Mouse (Mus musculus) heart, embryonic 12.5 days (tissue): ENCODE data around the gene Igfbp6. TPM values are rescaled to one million over a fixed set of nuclear protein-coding genes. Genes with fewer than 3 reads are reported as not detected.

Experiments
- ATAC-seq: fragments of 200-750 bp; cut with Nextera tagmentation; 2 replicates; pipeline ENCODE4 v1.8.0; 2017; ENCODE audit warnings: moderate TSS enrichment, moderate library complexity; ENCODE audit not compliant: insufficient number of reproducible peaks, low FRiP score
- H3K27ac ChIP-seq: fragments of 300-500 bp; sonication (generic); 2 replicates; pipeline ENCODE4 v1.5.1; 2016; ENCODE audit warnings: mild to moderate bottlenecking, moderate library complexity; ENCODE audit not compliant: poor library complexity, severe bottlenecking
- H3K27me3 ChIP-seq: fragments of 300-500 bp; sonication (generic); replicated peaks from 2 replicates; pipeline ENCODE4 v1.6.1; 2016; ENCODE audit warnings: mild to moderate bottlenecking, moderate library complexity
- H3K36me3 ChIP-seq: fragments of 300-500 bp; sonication (generic); 2 replicates; pipeline ENCODE4 v1.6.1; 2016; ENCODE audit warnings: mild to moderate bottlenecking, moderate library complexity
- H3K4me1 ChIP-seq: fragments of 300-500 bp; sonication (generic); replicated peaks from 2 replicates; pipeline ENCODE4 v1.6.1; 2016; ENCODE audit warnings: mild to moderate bottlenecking
- H3K4me2 ChIP-seq: fragments of 300-500 bp; sonication (generic); 2 replicates; pipeline ENCODE4 v1.6.1; 2016; ENCODE audit warnings: mild to moderate bottlenecking, moderate library complexity
- H3K4me3 ChIP-seq: fragments of 300-500 bp; sonication (generic); 2 replicates; pipeline ENCODE4 v1.5.1; 2016; ENCODE audit warnings: mild to moderate bottlenecking
- H3K9ac ChIP-seq: fragments of 300-500 bp; sonication (generic); 2 replicates; pipeline ENCODE4 v1.6.1; 2016; ENCODE audit warnings: mild to moderate bottlenecking, moderate library complexity
- H3K9me3 ChIP-seq: fragments of 300-500 bp; sonication (generic); replicated peaks from 2 replicates; pipeline ENCODE4 v1.6.1; 2016; ENCODE audit warnings: mild to moderate bottlenecking, moderate library complexity
- WGBS: fragments of 180-500 bp; shearing (Covaris S2); methylation state at CpG from one replicate; pipeline ENCODE4 v1.1.7; 2016; 5-methylcytosine and 5-hydroxymethylcytosine counted together
- polyA plus RNA-seq: library from polyadenylated mRNA; unstranded; fragments of >200 nt; fragmentation: Nextera tagmentation; extraction: Ambion mirVana; gene quantifications from 2 replicates; pipeline ENCODE4 v1.2.1, GENCODE M21; 2016

Igfbp6 gene
- polyA plus RNA-seq, 1 experiment from 2014 or later = 2.5 TPM

DNA sequence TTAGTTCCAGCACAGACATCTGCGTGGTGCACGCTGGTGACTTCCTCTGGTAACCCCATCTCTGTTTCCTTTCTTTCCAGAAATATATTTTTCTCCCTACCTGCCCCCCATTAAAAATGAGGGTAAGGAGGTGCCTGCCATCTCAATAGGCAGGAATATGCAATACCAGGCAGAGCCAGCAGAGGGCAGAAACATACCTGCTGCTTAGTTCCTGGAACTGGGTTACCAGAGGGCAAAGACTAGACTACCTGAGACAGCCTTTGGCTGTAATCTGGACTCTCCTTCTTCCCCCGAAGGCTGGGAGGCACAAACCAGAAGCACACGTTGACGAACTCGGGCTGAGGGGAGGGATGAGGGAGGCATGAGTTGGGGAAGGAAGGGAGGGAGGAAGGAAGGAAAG lies 34.1 kb downstream of the Igfbp6 start:
- Histone ChIP-seq H3K27me3 (no peaks in the 10 kb centered on the region), H3K36me3 (peaks cover 32% of the 10 kb centered on the region), H3K9ac (no peak overlapping the region), H3K4me2 (no peak overlapping the region), H3K4me1 (no peaks in the 10 kb centered on the region), H3K4me3 (no peak overlapping the region), H3K9me3 (no peaks in the 10 kb centered on the region), H3K27ac (no peak overlapping the region)
- no peak for ATAC-seq
- WGBS = 13% methylated on average over 6 of the region's 6 CpGs

DNA sequence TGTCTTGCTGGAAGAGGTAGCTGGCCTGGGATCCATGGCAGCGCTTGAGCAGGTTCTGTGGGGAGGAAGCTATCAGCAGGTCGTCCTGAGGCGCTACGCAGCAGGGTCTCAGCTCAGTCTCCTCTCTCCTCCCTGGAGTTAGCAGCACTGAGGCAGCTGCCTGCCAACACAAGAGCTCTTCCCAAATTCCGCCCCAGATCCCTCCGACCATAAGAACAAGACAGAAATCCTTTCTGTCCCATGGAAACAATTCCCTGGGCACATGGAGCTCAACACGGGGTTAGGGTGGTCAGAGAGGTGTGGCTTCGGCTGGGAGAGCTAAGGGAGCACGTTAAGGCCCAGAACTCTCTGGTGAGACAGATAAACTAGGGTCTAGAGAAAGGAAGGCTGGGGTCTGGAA lies 34.9 kb downstream of the Igfbp6 start:
- no peaks in the 10 kb centered on the region for H3K9me3 ChIP-seq

DNA sequence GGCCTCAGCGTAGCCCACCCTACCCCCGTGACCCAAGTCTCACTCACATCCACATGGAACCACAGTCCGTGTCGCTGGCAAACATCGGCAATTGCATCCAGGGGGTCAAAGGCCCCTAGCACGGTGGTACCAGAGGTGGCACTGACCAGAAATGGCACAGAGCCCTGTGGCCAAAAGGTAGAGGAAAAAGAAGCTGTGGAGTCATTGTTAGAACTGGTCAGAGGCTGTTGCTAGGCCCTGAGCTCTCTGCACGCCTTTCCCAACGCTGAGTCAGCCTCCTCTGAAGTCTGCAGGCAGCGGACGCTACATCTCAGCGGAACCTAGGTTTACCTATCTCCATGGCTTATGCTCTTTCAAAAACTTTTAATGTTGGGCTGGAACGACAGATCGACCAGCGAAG lies 35.8 kb downstream of the Igfbp6 start:
- Histone ChIP-seq H3K27me3 (no peaks in the 10 kb centered on the region), H3K9ac (no peak overlapping the region), H3K4me1 (no peaks in the 10 kb centered on the region), H3K4me2 (no peak overlapping the region), H3K36me3 (peaks cover 40% of the 10 kb centered on the region), H3K27ac (no peak overlapping the region), H3K4me3 (no peak overlapping the region), H3K9me3 (no peaks in the 10 kb centered on the region)
- no peak for ATAC-seq
- WGBS = 88% methylated on average over 14 of the region's 14 CpGs

More for the DNA sequence above, 34.9 kb downstream of the Igfbp6 start:
- Histone ChIP-seq H3K27ac (no peak overlapping the region), H3K4me2 (no peak overlapping the region), H3K9ac (no peak overlapping the region), H3K4me3 (no peak overlapping the region), H3K4me1 (no peaks in the 10 kb centered on the region), H3K36me3 (peaks cover 38% of the 10 kb centered on the region), H3K27me3 (no peaks in the 10 kb centered on the region)
- no peak for ATAC-seq
- 74% methylated on average over 9 of the region's 9 CpGs for WGBS

DNA sequence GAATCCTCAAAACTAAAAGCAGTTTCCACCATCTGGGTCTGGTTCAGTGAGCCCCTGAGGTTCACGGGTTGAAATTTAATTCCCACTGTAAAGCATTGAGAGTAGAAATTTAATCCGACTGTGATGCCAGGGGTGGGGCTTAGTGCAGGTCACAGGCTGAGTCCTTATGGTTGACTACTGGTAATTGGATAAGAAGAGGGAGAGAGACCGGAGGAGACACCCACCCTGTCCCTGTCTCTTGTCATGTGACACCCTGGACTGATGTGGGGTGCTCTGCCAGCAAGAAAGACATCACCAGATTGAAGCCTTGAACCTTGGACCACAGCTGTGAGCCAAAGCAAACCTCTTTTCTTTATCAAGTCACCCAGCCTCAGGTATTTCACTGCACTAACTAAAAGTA lies 38.9 kb downstream of the Igfbp6 start:
- ATAC-seq = no peak
- Histone ChIP-seq H3K9ac (no peak overlapping the region), H3K27ac (no peak overlapping the region), H3K4me2 (no peak overlapping the region), H3K4me3 (no peak overlapping the region), H3K27me3 (no peaks in the 10 kb centered on the region), H3K9me3 (no peaks in the 10 kb centered on the region), H3K36me3 (peaks cover 50% of the 10 kb centered on the region), H3K4me1 (peaks cover 6% of the 10 kb centered on the region; the same call in 1 of the 2 replicates)
- WGBS = 62% methylated on average over 3 of the region's 3 CpGs

DNA sequence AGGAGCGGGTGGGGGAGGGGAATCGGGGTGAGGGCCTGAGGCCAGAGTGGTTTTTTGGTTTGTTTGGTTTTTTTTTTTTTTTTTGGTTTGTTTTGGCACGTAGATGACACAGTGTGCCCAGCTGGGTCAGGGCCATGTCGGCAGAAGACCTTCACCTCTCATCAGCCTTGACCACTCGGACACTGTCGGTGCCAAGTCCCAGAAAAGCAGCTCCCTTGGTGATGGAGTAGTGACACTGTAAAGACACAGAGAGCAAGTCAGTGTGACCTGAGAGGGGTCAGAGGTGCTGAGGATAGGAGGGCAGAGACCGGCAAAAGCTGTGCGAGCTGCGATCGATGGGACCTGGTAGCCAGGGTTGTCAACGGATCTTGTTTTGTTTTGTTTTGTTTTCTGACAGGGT lies 42.1 kb downstream of the Igfbp6 start:
- H3K9me3 ChIP-seq = no peaks in the 10 kb centered on the region
- no peak overlapping the region for H3K9ac ChIP-seq
- H3K4me2 ChIP-seq = no peak overlapping the region
- ATAC-seq = no peak
- 79% methylated on average over 11 of the region's 11 CpGs for WGBS
- H3K4me1 ChIP-seq = peaks cover 12% of the 10 kb centered on the region; the same call in 1 of the 2 replicates
- no peak overlapping the region for H3K4me3 ChIP-seq
- H3K27ac ChIP-seq = no peak overlapping the region
- no peaks in the 10 kb centered on the region for H3K27me3 ChIP-seq
- H3K36me3 ChIP-seq = peaks cover 39% of the 10 kb centered on the region

DNA sequence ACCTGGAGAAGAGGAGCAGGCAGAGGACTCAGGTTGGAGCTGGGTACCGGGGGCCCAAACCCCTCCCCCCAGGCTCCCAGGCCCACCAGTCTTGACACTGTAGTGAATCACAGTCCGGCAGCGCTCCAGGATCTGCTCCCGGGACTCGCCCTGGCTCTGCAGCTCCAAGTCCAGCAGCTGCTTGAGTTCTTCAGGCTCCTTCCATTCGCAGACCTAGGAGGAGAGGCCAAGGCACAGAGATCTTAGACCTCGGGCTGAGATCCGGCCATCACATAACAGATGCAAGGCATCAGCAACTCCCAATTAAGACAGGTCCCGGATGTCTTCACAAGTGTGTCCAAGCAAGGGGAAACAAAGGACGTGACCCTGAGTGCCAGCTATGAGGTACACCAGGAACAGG lies 43.9 kb downstream of the Igfbp6 start:
- no peaks in the 10 kb centered on the region for H3K9me3 ChIP-seq
- no peak for ATAC-seq
- H3K4me2 ChIP-seq = no peak overlapping the region
- H3K27ac ChIP-seq = no peak overlapping the region
- no peak overlapping the region for H3K4me3 ChIP-seq
- H3K36me3 ChIP-seq = peaks cover 35% of the 10 kb centered on the region
- peaks cover 23% of the 10 kb centered on the region; the same call in 1 of the 2 replicates for H3K4me1 ChIP-seq
- H3K27me3 ChIP-seq = no peaks in the 10 kb centered on the region
- WGBS = 73% methylated on average over 10 of the region's 10 CpGs
- H3K9ac ChIP-seq = no peak overlapping the region

DNA sequence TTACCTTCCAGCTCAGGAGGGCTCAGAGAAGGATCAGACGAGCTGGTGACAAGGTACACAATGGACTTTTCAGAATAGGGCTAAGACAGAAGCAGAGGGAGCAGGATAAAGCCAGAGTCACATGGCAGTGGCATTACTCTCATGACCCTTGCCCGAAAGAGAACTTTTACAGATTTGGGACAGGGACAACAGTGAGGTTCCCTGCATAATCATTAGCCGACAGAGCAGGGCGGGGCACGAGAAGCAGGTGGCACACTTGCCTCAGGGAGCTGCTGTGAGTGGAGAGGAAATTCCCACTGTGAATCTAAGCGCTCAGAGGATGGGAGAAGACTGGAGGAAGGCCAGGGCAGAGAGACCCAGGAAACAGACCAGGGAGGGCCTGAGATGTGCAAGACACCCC lies 44.7 kb downstream of the Igfbp6 start:
- H3K4me1 ChIP-seq = peaks cover 24% of the 10 kb centered on the region; the same call in 1 of the 2 replicates
- no peak overlapping the region for H3K4me2 ChIP-seq
- ATAC-seq = no peak
- no peak overlapping the region for H3K27ac ChIP-seq
- H3K9me3 ChIP-seq = no peaks in the 10 kb centered on the region
- H3K36me3 ChIP-seq = peaks cover 29% of the 10 kb centered on the region
- 63% methylated on average over 6 of the region's 6 CpGs for WGBS
- no peak overlapping the region for H3K9ac ChIP-seq
- H3K4me3 ChIP-seq = no peak overlapping the region
- no peaks in the 10 kb centered on the region for H3K27me3 ChIP-seq

DNA sequence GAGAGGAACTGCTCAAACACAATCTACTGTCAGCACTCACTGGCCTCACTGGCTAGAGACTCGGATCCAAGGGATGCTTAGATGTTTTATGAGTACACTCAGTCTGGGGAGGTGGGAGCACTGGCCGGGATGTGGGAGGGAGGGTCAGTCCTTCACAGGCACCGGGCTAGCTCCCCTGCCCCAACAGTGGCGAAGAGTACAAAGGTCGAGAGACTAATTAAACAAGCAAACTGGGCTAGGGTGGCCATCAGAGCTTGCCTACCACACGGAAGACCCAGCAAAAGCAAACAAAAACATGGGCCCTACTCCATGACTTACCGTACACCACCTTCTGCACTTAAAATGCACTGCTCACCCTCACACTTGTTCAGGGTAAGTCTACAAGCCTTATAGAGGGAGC lies 47.5 kb downstream of the Igfbp6 start:
- peaks cover 3% of the 10 kb centered on the region; the same call in 1 of the 2 replicates for H3K36me3 ChIP-seq
- H3K4me2 ChIP-seq = no peak overlapping the region
- no peak overlapping the region for H3K4me3 ChIP-seq
- no peak overlapping the region for H3K27ac ChIP-seq
- ATAC-seq = no peak
- H3K27me3 ChIP-seq = no peaks in the 10 kb centered on the region
- WGBS = 76% methylated on average over 7 of the region's 7 CpGs
- no peak overlapping the region for H3K9ac ChIP-seq
- peaks cover 24% of the 10 kb centered on the region; the same call in 1 of the 2 replicates for H3K4me1 ChIP-seq
- H3K9me3 ChIP-seq = no peaks in the 10 kb centered on the region

DNA sequence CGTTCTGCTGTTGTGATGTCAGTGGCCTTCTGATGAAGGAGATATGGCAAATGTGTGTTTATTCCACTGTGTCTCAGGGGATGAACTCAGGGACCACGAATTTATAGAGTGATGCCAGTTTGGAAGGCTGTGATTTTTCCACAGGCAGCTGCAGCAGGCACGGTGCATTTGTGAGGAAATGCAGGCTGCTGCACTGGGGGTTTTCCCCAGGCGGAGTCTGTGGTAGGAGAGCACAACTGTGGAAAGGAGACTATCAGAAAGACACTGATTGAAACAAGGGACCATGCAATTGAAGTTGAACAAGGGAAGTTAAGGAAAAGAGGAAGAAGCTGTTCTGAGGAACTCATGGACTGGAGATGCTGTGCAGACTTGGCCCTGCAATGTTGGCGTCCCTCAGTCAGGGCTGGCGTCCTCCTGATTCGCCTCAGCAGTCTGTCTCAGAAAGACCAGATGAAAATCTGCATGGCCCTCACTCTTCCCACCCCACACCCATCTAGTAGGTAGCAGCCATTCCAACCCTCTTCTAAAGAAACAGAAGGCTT lies 48.2 kb downstream of the Igfbp6 start:
- Histone ChIP-seq H3K4me3 (no peak overlapping the region), H3K27me3 (no peaks in the 10 kb centered on the region), H3K27ac (no peak overlapping the region), H3K9me3 (no peaks in the 10 kb centered on the region), H3K36me3 (no peaks in the 10 kb centered on the region), H3K4me1 (peaks cover 19% of the 10 kb centered on the region; the same call in 1 of the 2 replicates), H3K9ac (no peak overlapping the region), H3K4me2 (no peak overlapping the region)
- ATAC-seq = no peak
- 54% methylated on average over 7 of the region's 7 CpGs for WGBS

DNA sequence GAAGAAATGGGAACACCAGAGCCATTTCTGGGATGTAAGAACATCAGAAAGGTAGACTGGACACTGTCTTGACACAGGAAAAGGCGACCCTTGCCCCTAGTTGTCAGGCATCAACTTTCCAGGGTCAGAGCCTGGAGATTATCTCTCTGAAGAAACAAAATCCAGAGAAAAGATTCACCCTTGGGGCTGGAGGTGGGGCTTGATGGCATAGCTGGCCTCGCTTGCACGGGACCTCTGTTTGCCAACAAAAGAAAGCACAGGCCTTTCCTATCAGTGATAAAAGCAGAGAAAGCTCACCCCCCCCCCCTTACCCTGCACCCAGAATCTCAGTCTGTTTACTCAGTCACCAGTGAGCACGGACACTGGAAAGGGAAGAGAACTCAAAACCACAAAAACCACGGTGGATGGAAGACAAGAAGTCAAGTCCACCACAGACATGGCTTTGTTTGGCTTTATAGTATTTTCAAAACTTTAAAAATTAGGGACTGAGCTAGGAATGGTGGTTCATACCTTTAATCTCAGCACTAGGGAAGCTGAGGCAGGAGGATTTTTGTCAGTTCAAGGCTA lies 48.7 kb downstream of the Igfbp6 start:
- peaks cover 18% of the 10 kb centered on the region; the same call in 1 of the 2 replicates for H3K4me1 ChIP-seq
- no peaks in the 10 kb centered on the region for H3K27me3 ChIP-seq
- H3K36me3 ChIP-seq = no peaks in the 10 kb centered on the region
- no peak overlapping the region for H3K27ac ChIP-seq
- no peak for ATAC-seq
- no peak overlapping the region for H3K4me3 ChIP-seq
- H3K9ac ChIP-seq = no peak overlapping the region
- 32% methylated on average over 5 of the region's 5 CpGs for WGBS
- no peak overlapping the region for H3K4me2 ChIP-seq
- H3K9me3 ChIP-seq = no peaks in the 10 kb centered on the region

DNA sequence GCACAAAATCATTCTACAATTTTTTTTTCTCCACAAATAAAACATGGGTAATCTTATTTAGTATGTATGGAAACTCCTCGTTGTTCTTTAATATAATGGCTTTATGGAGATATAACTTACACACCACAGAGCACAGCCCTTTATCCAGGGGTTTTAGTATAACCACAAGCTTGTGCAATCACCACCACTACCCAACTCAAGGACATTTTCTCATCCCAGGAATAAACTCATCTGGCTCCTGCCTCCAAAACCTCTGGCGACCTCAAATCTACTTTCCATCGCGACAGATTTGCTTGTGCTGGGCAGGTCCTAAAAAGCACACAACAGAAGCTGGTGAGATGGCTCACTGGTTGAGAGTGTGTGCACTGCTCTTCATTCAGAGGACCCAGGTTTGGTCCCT lies 49.5 kb downstream of the Igfbp6 start:
- Histone ChIP-seq H3K4me3 (no peak overlapping the region), H3K9me3 (no peaks in the 10 kb centered on the region), H3K27ac (no peak overlapping the region), H3K9ac (no peak overlapping the region), H3K4me1 (peaks cover 16% of the 10 kb centered on the region; the same call in 1 of the 2 replicates), H3K4me2 (no peak overlapping the region), H3K27me3 (no peaks in the 10 kb centered on the region), H3K36me3 (no peaks in the 10 kb centered on the region)
- WGBS = 80% methylated on average over 4 of the region's 4 CpGs
- no peak for ATAC-seq

DNA sequence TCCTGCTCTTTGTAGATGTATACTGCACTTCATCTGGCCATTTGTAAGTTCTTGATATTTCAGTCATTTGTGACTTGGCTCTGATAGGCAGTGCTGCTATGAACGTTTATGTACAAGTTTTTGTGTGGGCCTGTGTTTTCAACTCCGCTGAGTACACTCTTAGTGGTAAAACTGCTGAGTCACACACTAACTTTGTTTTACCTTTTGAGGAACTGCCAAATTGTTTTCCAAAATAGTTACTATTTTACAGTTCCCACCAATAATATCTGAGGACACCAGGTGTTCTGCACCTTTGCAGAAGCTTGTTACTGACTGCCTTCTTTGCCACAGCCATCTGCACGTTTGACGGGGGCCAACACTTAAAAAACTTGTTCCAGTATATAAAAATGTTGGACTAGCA lies 50.3 kb downstream of the Igfbp6 start:
- Histone ChIP-seq H3K27ac (no peak overlapping the region), H3K4me2 (no peak overlapping the region), H3K27me3 (no peaks in the 10 kb centered on the region), H3K9ac (no peak overlapping the region), H3K4me3 (no peak overlapping the region), H3K36me3 (no peaks in the 10 kb centered on the region), H3K9me3 (no peaks in the 10 kb centered on the region), H3K4me1 (peaks cover 12% of the 10 kb centered on the region; the same call in 1 of the 2 replicates)
- WGBS = 88% methylated on average over 4 of the region's 4 CpGs
- ATAC-seq = no peak
